Mouse (Mus musculus): ENCODE data around the gene Mrgprd.

The Mrgprd gene

GRCm38 (mm10) chr7:145314785-145315411 lies at the start of gene Mrgprd:
TSS of gene Mrgprd (plus strand) at chr7:145314835.
- no peak for DNase-seq

DNA sequence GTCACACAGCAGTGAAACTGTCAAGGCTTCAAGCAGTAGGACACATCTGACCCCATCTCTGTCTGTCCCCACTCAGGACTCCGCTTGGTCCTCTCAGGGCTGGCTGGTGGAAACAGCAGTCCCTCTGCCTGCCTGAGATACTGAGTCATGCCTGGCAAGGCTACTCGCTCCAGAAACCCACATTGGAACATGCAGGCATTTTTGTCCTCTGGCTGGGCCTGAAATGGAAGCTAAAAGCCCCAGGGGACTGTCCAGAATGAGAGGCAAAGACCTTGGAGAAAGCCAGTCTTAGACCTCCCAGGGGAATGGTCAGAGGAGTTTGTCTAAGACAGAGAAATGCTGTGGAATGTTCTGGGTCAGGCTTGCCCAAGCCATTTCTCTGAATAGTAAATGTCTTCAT lies 48.6 kb upstream of the Mrgprd start:
- peak; percentile 9 to 22 for DNase-seq

GRCm38 (mm10) chr7:145268890-145269289 lies 45.7 kb upstream of the Mrgprd start:
- DNase-seq: no peak

- no peak for DNase-seq
These were observed 43.7 kb upstream of the Mrgprd start for GRCm38 (mm10) chr7:145270955-145271354.

DNA sequence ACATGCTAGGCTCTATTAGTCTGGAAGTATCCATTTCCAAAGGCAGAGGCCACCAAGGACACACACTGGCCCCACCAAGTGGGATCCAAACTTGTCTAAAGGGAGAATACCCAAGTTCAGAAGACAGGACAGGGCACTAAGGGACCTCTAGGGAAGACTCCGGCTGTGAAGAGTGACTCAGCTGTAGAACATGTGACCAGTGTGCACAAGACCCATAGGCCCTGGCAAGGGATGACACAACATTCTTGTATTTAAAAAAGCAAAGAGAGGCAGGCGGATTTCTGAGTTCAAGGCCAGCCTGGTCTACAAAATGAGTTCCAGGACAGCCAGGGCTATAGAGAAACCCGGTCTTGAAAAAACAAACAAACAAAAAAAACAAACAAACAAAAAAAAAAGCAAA lies 39.1 kb upstream of the Mrgprd start:
- DNase-seq: no peak

DNA sequence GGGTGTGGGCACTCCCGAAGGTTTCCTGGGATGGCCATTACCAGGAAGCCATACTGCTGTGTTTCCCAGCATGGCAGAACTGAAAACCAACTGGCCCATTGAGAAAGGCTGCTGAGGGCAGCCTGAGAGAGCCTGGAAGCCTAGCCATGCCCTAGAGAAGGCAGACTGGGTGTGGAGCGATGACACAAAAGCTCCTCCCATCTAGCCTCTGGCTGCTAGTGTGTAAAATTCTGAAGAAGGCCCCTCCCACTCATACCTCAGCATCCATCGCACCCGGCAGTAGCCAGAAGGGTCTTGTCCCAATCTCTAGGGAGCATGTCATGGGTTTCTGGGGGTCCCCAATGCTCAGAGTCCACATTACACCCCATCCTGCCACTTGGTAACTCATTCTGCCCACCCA lies 33.2 kb upstream of the Mrgprd start:
- DNase-seq: no peak

DNA sequence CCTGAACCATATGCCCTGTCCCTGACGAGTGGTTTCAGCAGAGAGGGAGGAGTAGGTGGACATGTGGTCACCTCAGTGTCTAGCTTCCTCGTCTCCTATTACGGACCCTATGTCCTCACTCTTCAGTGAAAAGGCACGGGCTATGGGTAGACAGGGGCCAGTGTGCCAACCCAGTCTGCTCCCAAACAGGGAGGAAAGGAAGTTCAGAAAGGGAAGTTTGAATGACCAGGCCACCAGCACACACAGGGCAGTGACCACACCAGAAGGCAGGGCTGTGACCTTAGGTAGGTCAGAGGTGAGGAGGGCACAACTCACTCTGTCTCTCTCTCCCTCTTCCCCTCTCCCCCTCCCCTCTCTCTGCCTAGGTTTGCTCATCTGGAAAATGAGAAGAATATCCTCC lies 31.6 kb upstream of the Mrgprd start:
- no peak for DNase-seq

DNA sequence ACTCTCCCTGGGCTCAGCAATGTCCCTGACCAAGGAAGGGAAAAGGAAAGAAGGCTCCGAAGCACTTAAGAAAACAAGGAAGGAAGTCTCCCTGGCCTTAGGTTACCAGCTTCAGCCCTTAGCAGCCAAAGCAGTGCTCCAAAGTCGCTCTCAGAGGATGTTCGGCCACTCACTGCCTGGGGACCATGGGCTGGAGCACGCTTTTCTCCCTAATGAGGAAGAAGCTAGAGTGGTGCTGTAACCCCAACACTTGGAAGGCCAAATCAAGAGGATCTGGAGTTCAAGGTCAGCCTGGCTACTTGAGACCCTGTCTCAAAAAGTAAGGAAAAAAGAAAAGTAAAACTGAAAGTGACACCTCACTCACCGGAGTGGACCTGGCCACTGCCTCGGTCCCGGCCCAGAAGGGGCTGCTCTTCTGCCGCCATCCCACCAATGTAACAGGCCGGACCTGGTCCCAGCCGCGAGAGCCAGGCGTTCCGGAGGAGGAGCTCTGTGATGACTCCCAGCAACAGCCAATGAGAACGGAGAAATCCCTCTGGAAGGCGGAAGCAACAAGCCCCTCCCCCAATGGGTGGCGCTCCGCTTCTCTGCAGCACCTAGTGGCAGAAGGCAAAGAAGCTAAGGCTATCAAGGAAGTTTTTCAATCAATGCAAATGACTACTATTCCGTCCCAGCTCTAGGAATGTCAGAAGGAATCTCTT lies 31.0 kb upstream of the Mrgprd start, which contains the start of gene Tpcn2:
Gene Tpcn2 (minus strand): TSS at position 525 of the 701 bp plus-strand sequence.
- DNase-seq: peak; percentile 94 to 95

DNA sequence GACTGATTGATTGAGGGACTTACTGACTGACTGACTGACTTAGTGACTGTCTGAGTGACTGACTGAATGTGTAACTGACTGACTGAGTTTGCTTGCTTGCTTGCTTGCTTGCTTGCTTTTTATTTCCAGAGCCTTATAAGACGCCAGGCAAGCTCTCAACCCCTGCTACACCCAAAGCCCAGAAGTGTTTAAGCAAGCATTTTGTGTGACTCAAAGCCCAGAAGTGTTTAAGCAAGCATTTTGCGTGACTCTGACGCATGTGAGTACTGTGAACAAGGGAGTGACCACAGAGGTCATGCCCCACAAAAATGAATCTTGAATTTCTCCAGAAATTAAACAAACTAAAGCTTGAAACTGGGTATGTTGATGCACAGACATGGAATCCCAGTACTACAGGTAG lies 30.3 kb upstream of the Mrgprd start:
- no peak for DNase-seq

- DNase-seq: no peak
These were observed 29.2 kb upstream of the Mrgprd start for GRCm38 (mm10) chr7:145285476-145285875.

DNA sequence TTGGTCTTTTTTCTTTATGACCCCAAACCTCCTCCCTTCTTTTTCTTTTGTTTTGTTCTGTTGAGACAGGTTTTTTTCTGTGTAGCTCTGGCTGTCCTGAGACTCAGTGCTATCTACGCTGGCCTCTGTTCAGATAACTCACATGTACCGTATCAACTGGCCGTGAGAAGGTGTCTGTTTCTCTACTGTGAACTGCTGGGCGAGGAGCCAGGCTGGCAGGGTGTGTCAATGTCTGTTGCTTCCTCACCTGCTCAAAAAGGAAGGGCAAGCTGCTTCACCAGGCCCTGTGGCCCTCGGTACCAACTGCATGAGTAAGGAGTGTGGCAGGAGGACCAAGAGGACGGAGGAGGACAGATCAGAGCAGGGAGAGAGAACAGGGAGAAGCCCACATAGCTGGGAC lies 27.2 kb upstream of the Mrgprd start:
- no peak for DNase-seq

- no peak for DNase-seq
These were observed 25.3 kb upstream of the Mrgprd start for GRCm38 (mm10) chr7:145289302-145289701.

DNA sequence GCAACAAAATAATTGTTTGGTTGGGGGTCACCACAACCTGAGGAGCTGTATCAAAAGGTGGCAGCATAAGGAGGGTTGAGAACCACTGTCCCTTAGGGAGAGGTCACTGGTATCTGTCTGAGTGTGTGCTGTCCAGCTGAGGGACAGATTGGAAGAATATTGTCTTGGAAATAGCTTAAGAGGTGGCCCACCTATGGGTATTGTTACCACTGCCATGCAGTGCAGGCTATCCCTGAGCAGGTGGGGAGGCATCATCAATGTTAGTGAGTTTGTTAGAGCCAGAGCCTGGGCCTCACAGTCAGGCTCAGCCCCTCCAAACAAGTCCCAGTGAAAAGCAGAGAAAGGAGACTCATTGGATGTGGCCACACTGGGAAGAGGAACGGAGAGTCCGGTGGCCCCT lies 22.8 kb upstream of the Mrgprd start:
- DNase-seq: no peak

DNA sequence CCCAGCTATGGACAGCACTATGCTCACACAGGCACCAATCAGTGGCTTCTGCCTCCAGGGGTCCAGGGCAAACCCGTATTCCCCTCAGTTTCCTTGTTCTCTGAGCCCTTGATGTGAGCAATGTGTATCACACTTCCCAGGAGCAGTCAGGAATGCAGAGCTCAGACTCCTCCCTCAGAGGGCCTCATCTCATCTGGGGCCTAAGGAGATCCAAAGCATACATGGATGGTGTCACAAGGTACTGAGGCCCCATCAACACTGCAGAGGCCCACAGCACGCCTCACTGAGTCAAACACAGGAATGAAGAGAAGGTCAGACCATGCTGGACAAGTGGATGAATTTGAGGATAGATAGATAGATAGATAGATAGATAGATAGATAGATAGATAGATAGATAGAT lies 21.9 kb upstream of the Mrgprd start:
- no peak for DNase-seq

DNA sequence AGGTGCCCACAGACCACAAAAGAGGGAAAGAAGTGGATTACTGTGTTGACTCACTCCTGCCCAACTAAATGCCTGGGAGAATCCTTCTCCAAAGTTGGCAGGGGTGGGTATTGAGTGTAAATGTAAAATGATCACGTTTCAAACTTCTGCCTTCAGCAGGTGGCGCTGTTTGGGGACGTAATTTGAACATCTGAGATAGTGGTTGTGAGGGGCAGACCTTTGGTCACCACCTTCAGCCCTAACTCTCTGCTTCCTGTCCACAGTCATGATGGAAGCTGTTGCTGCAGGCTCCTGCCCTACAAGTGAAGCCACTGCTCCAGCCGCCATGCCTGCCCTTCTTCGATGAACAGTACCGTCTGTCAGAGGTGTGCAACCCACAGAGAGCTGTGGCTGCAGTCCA lies 20.8 kb upstream of the Mrgprd start:
- peak in 1 of 2 experiments; percentile 13 for DNase-seq

DNA sequence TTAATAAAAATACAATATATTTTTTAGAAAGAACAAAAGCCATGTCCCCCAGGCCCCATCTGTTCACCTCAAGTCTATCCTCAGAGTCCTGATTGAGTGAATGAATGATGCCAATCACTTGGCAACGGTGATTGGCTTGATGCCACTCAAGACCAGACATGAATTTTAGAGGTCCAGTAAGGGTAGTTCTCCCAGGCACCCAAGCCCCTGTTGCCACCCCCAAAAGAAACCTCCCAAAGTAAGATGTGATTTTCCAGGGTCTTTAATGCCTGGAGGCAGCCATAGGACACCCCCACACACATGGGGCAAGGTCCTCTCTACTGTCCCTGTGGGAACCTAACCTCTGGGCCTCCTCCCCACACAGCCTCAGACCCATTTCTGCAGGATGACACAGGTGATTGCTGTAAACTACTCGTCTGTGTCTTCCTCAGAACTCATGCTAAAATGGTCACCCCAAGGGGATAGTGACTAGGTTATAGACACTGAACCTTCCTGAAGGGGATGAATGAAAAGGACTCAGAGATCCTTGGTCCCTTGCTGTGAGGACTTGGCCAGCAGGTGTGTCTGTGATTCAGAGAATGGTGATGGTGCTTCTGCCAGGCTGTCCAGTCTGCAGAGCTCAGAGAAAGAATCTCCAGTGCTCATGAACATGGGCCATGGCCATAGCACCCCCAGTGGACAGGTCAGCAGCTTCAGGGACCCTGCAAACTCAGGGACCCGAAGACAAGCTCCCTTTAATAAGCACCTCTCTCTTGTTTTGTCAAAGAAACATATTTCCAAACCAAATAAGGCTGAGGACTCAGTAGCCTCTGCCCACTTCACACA lies 15.8 kb upstream of the Mrgprd start:
- DNase-seq: no peak

DNA sequence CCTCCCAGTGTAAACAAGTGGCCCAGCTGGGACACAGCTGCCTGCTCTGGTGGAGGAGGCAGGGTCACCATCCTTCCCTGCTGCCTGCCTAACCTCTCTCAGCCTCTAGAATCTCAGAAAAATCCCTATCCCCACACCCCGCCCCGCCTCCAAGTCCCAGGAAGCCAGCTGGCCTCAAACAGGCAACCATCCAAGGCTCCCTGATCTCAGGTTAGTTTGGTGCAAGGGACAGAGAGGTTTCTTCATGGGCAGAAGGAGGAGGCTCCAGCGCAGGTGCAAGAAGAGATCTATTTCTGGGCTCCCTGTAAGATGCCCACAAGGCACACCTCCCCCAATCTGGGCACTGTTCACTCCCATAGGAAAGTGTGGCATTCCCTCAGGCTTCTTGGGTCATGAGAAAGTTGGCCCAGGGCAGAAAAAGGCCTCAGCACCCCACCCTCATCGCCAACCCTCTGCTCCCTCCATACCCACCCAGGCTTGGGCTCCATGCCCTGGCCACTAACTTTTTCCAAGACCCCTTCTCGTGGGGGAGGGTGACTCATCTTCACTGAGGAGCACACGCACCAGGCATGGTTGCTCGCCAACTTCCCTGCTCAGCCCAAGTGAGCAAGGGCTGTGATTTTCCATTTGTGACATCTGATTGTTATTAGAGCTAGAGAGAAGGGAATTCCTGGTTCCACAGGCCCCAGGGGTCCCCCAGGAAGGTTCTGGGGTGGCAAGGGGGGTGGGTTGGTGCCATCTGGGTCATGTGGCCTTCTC lies 14.9 kb upstream of the Mrgprd start:
- peak in 1 of 2 experiments; percentile 13 for DNase-seq

GRCm38 (mm10) chr7:145300321-145301007 lies 14.2 kb upstream of the Mrgprd start, which contains the start of gene Mrgprf:
TSS of gene Mrgprf (plus strand) at chr7:145300828.
- DNase-seq: no peak

- no peak for DNase-seq
These were observed 13.7 kb upstream of the Mrgprd start for GRCm38 (mm10) chr7:145301008-145301340.

GRCm38 (mm10) chr7:145301341-145302005 lies 13.2 kb upstream of the Mrgprd start:
- no peak for DNase-seq

DNA sequence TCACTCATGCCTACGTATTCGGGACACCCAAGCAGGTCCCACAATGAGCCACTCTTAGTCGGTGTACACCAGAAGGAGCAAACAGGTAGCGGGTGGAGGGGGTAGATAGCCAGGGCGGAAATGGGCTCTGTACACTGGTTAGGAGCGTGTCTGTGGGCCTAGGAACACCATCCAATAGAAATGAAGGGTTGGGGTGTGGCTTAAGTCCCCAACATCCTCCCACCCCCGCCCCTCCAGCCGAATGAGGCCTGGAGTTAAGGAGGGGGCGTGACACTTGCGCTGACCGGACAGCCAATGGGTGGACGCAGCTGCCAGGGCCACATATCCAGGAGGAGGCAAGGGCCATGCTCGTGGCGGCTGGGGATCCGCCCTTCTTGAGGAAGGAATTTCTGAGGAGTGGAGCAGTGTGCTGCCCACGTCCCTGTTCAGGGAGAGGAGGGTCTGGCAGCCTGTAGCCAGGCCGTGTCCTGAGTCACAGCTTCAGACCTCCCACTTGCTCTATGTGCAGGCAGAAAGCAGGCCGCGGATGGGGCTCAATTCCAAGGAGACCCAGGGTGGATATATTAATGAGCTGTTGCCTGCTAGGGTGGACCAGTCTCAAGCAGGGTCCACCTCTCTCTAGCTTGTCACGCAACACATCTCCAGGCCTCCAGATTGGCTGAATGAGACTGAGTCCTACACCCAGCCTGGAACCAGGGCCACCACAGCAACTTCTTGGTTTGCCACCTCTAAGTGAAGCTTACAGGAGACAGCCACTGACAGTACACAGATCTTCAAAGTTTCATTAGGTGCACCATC lies 11.9 kb upstream of the Mrgprd start:
- DNase-seq: peak; percentile 29 to 30

Data from kidney, adult 8-10 months (tissue).